Mouse (Mus musculus): ENCODE results near the gene Sdr42e1.

Gene Sdr42e1

GRCm38 (mm10) chr8:117660358-117661031 lies 13.0 kb downstream of the Sdr42e1 start:
- DNase-seq = peak; percentile 7

GRCm38 (mm10) chr8:117658990-117659389 lies 14.5 kb downstream of the Sdr42e1 start:
- no peak for DNase-seq

GRCm38 (mm10) chr8:117652318-117652717 lies 21.2 kb downstream of the Sdr42e1 start:
- no peak for DNase-seq

- DNase-seq = no peak
These were observed 27.0 kb downstream of the Sdr42e1 start for GRCm38 (mm10) chr8:117646440-117646839.

GRCm38 (mm10) chr8:117646020-117646419 lies 27.5 kb downstream of the Sdr42e1 start:
- peak; percentile 54 for DNase-seq

GRCm38 (mm10) chr8:117645486-117645885 lies 28.0 kb downstream of the Sdr42e1 start:
- no peak for DNase-seq

GRCm38 (mm10) chr8:117639631-117640030 lies 33.9 kb downstream of the Sdr42e1 start:
- DNase-seq = no peak

- no peak for DNase-seq
These were observed 36.0 kb downstream of the Sdr42e1 start for GRCm38 (mm10) chr8:117637462-117637861.

- no peak for DNase-seq
These were observed 39.1 kb downstream of the Sdr42e1 start for GRCm38 (mm10) chr8:117634406-117634805.

GRCm38 (mm10) chr8:117632532-117632931 lies 41.0 kb downstream of the Sdr42e1 start:
- no peak for DNase-seq

- DNase-seq = no peak
These were observed 46.4 kb downstream of the Sdr42e1 start for GRCm38 (mm10) chr8:117627096-117627495.

GRCm38 (mm10) chr8:117626040-117626838 lies 47.2 kb downstream of the Sdr42e1 start:
- DNase-seq = peak; percentile 53

- DNase-seq = no peak
These were observed 60.6 kb downstream of the Sdr42e1 start for GRCm38 (mm10) chr8:117612861-117613260.

Data from lung, postnatal 14 days (tissue).